Mouse (Mus musculus) erythroid progenitor cell, adult 5-6 weeks (primary cell): Measurements from ENCODE around the gene Prpf38a. TPM values are rescaled to one million over a fixed set of nuclear protein-coding genes. Genes with fewer than 3 reads are reported as not detected.

ENCODE experiments used
- ATAC-seq: replicated peaks from 2 replicates; pipeline ENCODE4 v1.8.0; 2016; ENCODE audit warnings: moderate number of reproducible peaks, mild to moderate bottlenecking, moderate TSS enrichment, inconsistent platforms; ENCODE audit not compliant: poor library complexity, low FRiP score, severe bottlenecking
- total RNA-seq, 2 experiments: library from RNA; stranded (forward) in 1 of 2; stranded (reverse) in 1 of 2; fragments of 150-400 nt in 1 of 2; fragments of 186-747, 209-891 nt in 1 of 2; gene quantifications; 2 replicates each; pipeline versions ENCODE4 v1.2.3 to v1.2.4; 2015 to 2017; ENCODE audit warnings: low replicate concordance in 2 of 2

Gene Prpf38a
- total RNA-seq (2015; ENCODE audit: low replicate concordance), result 37.8 and 43.2 TPM in 2 replicates
- 55.5 and 62.9 TPM in 2 replicates for total RNA-seq (2017; ENCODE audit: low replicate concordance)

- peak; percentile 94 for ATAC-seq
These were observed at the start of gene Prpf38a, which contains the start of gene Orc1 for GRCm38 (mm10) chr4:108578840-108579742. Prpf38a (minus strand) TSS chr4:108579336. Orc1 (plus strand) TSS chr4:108579423.

- no peak for ATAC-seq
These were observed 47.9 kb upstream of the Prpf38a start for GRCm38 (mm10) chr4:108627066-108627465.

- no peak for ATAC-seq
These were observed 42.4 kb upstream of the Prpf38a start for GRCm38 (mm10) chr4:108621504-108621903.

GRCm38 (mm10) chr4:108620536-108620935, 41.4 kb upstream of the Prpf38a start:
- ATAC-seq, result peak; percentile 28

GRCm38 (mm10) chr4:108619587-108620341, 40.6 kb upstream of the Prpf38a start, which contains the start of gene Cc2d1b:
Cc2d1b (plus strand) TSS chr4:108619940.
- ATAC-seq, result peak; percentile 89

- ATAC-seq, result 0 out of 2 replicates have a peak, but pooled peaks have one; percentile 8
These were observed 40.0 kb upstream of the Prpf38a start for GRCm38 (mm10) chr4:108619165-108619564.

GRCm38 (mm10) chr4:108618586-108618985, 39.5 kb upstream of the Prpf38a start:
- no peak for ATAC-seq

GRCm38 (mm10) chr4:108610935-108611334, 31.8 kb upstream of the Prpf38a start:
- ATAC-seq, result no peak

- ATAC-seq, result no peak
These were observed 29.5 kb upstream of the Prpf38a start for GRCm38 (mm10) chr4:108608651-108609050.

- no peak for ATAC-seq
These were observed 22.7 kb upstream of the Prpf38a start for GRCm38 (mm10) chr4:108601870-108602269.

GRCm38 (mm10) chr4:108598306-108598705, 19.2 kb upstream of the Prpf38a start:
- ATAC-seq, result no peak

GRCm38 (mm10) chr4:108595785-108596184, 16.6 kb upstream of the Prpf38a start:
- ATAC-seq, result no peak

GRCm38 (mm10) chr4:108593376-108593775, 14.2 kb upstream of the Prpf38a start:
- ATAC-seq, result no peak

GRCm38 (mm10) chr4:108579743-108580411, 741 bp upstream of the Prpf38a start:
- ATAC-seq, result peak; percentile 56

GRCm38 (mm10) chr4:108572644-108573043, 6.5 kb downstream of the Prpf38a start:
- no peak for ATAC-seq

- ATAC-seq, result no peak
These were observed 14.1 kb downstream of the Prpf38a start for GRCm38 (mm10) chr4:108565026-108565425.

GRCm38 (mm10) chr4:108539701-108540100, 39.4 kb downstream of the Prpf38a start:
- no peak for ATAC-seq
